Mouse (Mus musculus): ENCODE results near the gene Tnfrsf12a.
A peak's percentile ranks its signal among the peaks of the same experiment; 100 is the strongest.

The Tnfrsf12a gene

DNA sequence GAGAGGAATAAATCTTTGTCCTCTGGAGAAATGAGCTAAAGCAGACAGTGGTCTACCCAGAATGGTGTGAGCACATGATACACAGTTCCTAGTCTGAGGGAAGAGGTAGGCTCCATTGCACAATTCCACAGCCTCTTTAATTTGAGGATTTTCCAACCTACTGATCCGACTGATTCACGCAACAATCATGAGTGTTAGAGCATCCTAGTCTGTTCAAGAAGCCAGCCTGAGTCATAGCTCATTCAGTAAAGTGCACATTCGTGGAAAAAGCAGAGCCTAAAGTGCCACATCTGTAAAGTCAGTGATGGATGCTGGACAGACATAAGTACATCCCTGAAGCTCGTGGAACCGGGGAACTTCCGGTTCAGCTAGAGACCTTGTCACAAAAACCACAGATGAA is 25.9 kb downstream of the Tnfrsf12a start:
- no peak for DNase-seq (ENCODE audit: low read depth, low spot score)

DNA sequence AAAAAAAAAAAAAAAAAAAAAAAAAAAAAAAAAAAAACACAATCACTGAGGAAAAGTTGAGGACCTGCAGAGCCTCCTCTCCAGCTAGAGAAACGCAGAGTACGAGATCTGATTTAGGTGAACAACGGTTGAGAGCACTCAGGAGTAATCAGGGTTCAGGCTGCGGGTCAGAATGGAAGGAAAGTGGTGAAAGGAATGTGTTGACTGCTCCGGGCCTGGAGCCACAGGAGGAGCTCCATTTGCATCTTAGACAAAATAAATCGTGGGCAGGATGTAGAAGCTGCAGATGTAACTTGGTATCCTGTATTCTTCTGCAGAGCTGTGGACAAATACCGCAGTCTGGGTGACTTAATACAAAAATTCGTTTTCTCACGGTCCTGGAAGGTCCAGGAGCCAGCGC is 31.4 kb downstream of the Tnfrsf12a start:
- DNase-seq (ENCODE audit: low read depth, low spot score), result no peak

GRCm38 (mm10) chr17:23644613-23645495 is 32.4 kb downstream of the Tnfrsf12a start, which contains the start of gene Mmp25:
Gene Mmp25 (minus strand): TSS chr17:23645277.
- no peak for DNase-seq (ENCODE audit: low read depth, low spot score)

GRCm38 (mm10) chr17:23631241-23631640 is 46.0 kb downstream of the Tnfrsf12a start:
- no peak for DNase-seq (ENCODE audit: low read depth, low spot score)

DNA sequence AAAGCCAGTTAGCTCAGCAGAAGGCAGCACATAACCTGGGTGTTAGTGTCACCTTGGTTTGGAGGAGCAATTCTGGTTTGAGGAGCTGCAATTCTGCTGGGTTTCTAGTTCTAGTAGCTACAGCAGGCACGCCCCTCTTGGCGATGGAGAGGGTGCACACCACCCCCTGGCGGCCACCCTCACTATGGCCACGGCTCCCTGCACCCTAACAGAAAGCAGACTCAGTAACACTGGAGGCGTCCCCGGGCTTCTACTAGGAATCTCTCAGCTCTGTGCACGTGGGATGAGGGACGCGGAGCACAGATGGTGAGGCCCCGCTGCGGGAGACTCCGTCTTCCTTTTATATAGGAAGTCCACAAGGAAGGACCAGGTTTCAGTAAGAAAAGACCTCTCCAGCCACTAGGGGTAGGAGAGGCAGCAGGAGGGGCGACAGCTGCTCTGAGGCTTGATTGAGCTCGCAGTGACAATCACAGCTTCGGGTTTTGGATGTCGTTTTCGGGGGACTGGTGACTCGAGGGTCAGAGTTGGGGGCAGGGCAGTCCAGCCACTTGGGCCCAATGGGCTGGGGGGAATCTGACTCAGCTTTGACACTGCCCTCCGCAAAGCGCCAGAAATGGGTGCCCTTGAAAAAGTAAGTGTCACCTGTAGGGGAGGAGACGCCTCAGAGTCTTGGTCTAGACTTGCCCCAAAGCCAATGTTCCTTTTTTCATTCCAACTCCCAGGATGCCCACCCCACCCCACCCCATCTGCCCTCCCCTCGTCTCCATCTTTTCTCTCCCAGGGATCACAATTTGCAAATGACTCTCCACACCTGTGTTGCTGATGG is 46.9 kb downstream of the Tnfrsf12a start:
- DNase-seq (ENCODE audit: low read depth, low spot score), result peak; percentile 81

DNA sequence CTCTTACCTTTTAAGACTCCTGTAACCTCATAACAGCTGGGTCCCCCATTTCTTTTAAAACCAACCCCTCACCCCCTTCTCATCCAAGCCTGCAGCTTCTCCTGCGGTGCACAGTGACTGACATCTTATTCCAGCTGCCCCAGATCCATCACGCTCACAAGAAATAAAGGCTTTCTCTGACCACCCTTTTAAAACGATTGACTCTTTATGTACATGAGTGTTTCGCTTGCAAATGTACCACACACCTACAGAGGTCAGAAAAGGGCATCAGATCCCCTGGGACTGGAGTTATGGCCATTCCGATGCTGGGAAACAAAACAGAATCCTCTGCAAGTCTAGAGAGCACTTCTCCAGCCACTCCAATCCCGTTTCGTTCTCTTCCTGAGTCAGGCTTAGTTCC is 49.5 kb downstream of the Tnfrsf12a start:
- no peak for DNase-seq (ENCODE audit: low read depth, low spot score)

All from A20 (cell line).